Mouse (Mus musculus) limb, embryonic 11.5 days (tissue): ENCODE measurements around the gene Kri1. TPM values are rescaled to one million over a fixed set of nuclear protein-coding genes. Genes with fewer than 3 reads are reported as not detected.

Source experiments
- ATAC-seq: fragments of 200-750 bp; cut with Nextera tagmentation; 2 replicates; pipeline ENCODE4 v1.8.0; 2017; ENCODE audit warnings: low read depth; ENCODE audit not compliant: insufficient number of reproducible peaks, low FRiP score, low TSS enrichment
- DNase-seq: peaks from one replicate; pipeline ENCODE4 v3.0.0-alpha.2; 2015; ENCODE audit warnings: low spot score
- H3K27ac ChIP-seq: fragments of 300-500 bp; sonication (generic); replicated peaks from 2 replicates; pipeline ENCODE4 v1.5.1; 2014; ENCODE audit warnings: low read depth, mild to moderate bottlenecking, low read length
- H3K27me3 ChIP-seq: fragments of 300-500 bp; sonication (generic); 2 replicates; pipeline ENCODE4 v1.6.1; 2014; ENCODE audit warnings: mild to moderate bottlenecking, low read length, mixed read lengths; ENCODE audit not compliant: control insufficient read depth, insufficient read depth
- H3K36me3 ChIP-seq: fragments of 300-500 bp; sonication (generic); 2 replicates; pipeline ENCODE4 v1.6.1; 2014; ENCODE audit warnings: mild to moderate bottlenecking, low read length, moderate library complexity, mixed read lengths; ENCODE audit not compliant: control insufficient read depth, insufficient read depth
- H3K4me1 ChIP-seq: fragments of 300-500 bp; sonication (generic); 2 replicates; pipeline ENCODE4 v1.6.1; 2014; ENCODE audit warnings: low read length, mixed read lengths; ENCODE audit not compliant: control insufficient read depth, insufficient read depth
- H3K4me2 ChIP-seq: fragments of 300-500 bp; sonication (generic); 2 replicates; pipeline ENCODE4 v1.6.1; 2014; ENCODE audit warnings: low read depth, mild to moderate bottlenecking, moderate library complexity; ENCODE audit not compliant: severe bottlenecking
- H3K4me3 ChIP-seq: fragments of 300-500 bp; sonication (generic); 2 replicates; pipeline ENCODE4 v1.5.1; 2014; ENCODE audit warnings: low read depth, low read length
- H3K9ac ChIP-seq: fragments of 300-500 bp; sonication (generic); 2 replicates; pipeline ENCODE4 v1.6.1; 2014; ENCODE audit warnings: mild to moderate bottlenecking, low read length
- H3K9me3 ChIP-seq: fragments of 300-500 bp; sonication (generic); 2 replicates; pipeline ENCODE4 v1.6.1; 2016; ENCODE audit warnings: low read length; ENCODE audit not compliant: control insufficient read depth
- WGBS: fragments of 180-500 bp; shearing (Covaris S2); extraction: QIAGEN DNeasy Blood & Tissue Kit; methylation state at CpG from one replicate; pipeline ENCODE4 v1.1.7; 2014; 5-methylcytosine and 5-hydroxymethylcytosine counted together
- polyA plus RNA-seq: library from polyadenylated mRNA; unstranded; fragments of >200 nt; fragmentation: Nextera tagmentation; extraction: Ambion mirVana; gene quantifications from 2 replicates; pipeline ENCODE4 v1.2.1, GENCODE M21; 2014

The Kri1 gene
- polyA plus RNA-seq, 1 experiment from 2014 or later, result 14.1 TPM

DNA sequence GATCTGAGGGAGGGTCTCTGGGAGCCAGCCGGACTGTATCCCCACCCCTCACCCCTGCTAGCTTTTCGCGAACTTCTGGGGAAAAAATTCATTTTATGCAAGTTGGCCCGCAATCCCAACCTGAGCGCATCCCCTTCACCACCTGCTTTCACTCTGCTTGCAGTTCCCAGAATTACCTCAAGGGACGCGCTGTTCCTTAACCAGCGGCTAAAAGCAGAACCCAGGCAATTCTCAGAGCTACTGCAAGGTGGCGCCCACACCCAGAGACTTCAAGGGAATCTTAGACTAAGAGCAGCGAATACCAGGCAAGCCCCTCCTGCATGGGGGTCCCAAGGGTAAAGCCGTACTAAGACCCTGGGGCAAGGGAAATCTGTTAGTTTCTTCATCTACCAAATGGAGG is 46.4 kb downstream of the Kri1 start:
- no peak overlapping the region for H3K4me2 ChIP-seq
- no peak overlapping the region for H3K27ac ChIP-seq
- no peak overlapping the region for H3K4me3 ChIP-seq
- H3K9ac ChIP-seq, result no peak overlapping the region
- DNase-seq (peak; percentile 95), ATAC-seq (no peak)
- WGBS, result 5% methylated on average over 11 of the region's 11 CpGs
- no peaks in the 10 kb centered on the region for H3K36me3 ChIP-seq
- H3K27me3 ChIP-seq, result peaks cover 41% of the 10 kb centered on the region
- peaks cover 20% of the 10 kb centered on the region for H3K4me1 ChIP-seq
- no peaks in the 10 kb centered on the region for H3K9me3 ChIP-seq

DNA sequence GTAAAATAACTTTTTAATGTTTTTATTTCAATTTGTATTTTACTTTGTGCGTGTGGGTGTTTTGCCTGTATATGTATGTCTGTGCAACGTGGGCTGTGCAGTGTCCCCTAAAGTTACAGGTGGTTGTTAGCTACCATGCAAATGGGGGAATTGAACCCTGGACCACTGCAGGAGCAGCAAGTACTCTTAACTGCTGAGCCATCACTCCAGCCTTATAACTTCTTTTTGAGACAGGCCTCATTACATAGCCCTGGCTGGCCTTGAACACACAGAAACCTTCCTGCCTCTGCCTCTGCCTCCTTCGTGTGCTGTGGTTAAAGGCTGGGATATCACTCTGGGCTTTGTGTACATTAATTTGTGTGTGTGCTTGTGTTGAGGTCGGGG is 48.3 kb downstream of the Kri1 start:
- peaks cover 16% of the 10 kb centered on the region for H3K4me1 ChIP-seq
- H3K27me3 ChIP-seq, result peaks cover 22% of the 10 kb centered on the region
- no peak for DNase-seq
- H3K36me3 ChIP-seq, result no peaks in the 10 kb centered on the region
- no peaks in the 10 kb centered on the region for H3K9me3 ChIP-seq
- peak overlapping the region; percentile 92 for H3K4me3 ChIP-seq
- WGBS, result 37% methylated on average over 4 of the region's 4 CpGs
- peak overlapping the region; percentile 75 for H3K4me2 ChIP-seq
- H3K9ac ChIP-seq, result peak overlapping the region; percentile 97; the same call in 1 of the 2 replicates
- H3K27ac ChIP-seq, result no peak overlapping the region
- ATAC-seq, result no peak

DNA sequence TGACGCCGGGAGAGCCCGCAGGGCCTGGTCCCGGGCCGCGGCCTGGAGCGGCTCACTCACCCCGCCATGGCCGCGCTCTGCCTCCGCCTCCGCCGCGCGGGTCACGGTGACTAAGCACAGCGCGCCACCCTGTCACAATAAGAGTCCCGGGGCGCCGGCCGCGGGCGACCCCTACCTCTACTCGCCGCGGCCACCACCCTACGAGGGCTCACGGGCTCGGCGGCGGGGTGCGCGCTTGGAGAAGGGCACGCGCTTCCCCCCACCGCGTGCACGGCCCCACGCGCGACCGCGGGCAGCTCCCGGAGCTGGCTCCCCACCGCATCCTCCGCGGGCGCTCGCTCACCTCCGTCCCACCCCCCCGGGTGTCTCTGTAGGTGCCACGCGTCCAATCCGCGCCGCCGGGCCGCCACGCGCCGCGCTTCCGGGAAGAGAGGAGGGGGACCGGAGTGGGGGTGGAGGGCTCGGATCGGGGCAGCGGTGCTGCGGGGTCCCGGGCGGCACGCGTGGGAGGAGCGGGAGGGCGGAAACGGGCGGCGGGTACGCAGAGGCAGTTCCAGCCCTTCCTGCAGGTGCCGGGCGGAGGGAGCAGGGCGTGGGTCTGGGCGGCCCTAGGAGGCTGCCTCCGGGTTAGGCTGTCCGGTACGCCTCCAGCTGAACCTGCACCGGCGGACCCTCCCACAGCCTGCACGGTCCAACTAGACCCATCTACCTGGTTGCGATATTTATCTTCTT is 48.9 kb downstream of the Kri1 start, which contains the start of gene Keap1:
Gene Keap1 (minus strand): TSS at position 629 of the 732 bp plus-strand sequence.
- Histone ChIP-seq H3K27me3 (peaks cover 17% of the 10 kb centered on the region), H3K4me3 (peak within 1 kb of the TSS; percentile 92), H3K27ac (peak within 1 kb of the TSS; percentile 84), H3K4me2 (peak within 1 kb of the TSS; percentile 75), H3K9me3 (no peaks in the 10 kb centered on the region), H3K36me3 (no peaks in the 10 kb centered on the region), H3K4me1 (peaks cover 11% of the 10 kb centered on the region), H3K9ac (peak within 1 kb of the TSS; percentile 97)
- WGBS, result under 1% methylated on average over 78 of the region's 90 CpGs
- ATAC-seq, result peak; percentile 58
- DNase-seq, result peak; percentile 89

DNA sequence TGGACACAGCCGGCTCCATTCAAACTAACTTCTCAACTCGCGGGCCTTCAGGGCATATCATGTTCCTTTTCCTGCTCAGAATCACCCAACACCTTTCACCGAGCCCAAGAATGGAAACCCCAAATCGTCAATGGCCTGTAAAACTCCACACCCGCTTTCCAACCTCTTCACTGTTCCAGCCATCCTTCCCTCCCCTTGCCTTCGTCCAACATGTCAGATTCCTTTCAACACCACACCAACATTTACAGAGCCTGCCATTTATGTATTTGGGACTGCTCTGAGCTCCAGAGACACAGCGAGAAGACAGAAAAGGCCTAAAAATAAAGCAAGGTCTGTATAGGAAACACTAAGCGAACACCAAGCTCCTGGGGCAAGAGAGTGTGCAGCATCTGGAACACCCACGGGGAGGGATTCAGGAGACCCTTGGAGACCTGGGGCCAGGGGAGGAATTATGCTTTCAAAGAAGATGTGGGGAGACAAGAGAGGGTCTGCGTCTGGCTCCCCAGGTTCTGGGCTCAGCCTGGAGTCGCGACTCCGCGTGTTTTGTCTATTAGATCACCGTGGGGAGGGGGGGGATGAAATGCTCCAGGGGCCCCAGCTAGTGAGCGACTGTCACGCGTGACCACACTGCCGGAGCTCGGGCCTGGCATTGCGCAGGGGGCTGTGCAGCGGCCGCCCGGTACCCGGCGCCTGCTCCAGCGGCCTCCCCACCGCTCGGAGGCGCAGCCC is 49.6 kb downstream of the Kri1 start:
- Histone ChIP-seq H3K4me1 (peaks cover 10% of the 10 kb centered on the region), H3K36me3 (peaks cover 4% of the 10 kb centered on the region; the same call in 1 of the 2 replicates), H3K9ac (peak overlapping the region; percentile 97), H3K27ac (peak overlapping the region; percentile 84), H3K4me3 (peak overlapping the region; percentile 92), H3K9me3 (no peaks in the 10 kb centered on the region), H3K4me2 (peak overlapping the region; percentile 75), H3K27me3 (peaks cover 9% of the 10 kb centered on the region)
- 1% methylated on average over 31 of the region's 31 CpGs for WGBS
- ATAC-seq (0 out of 2 replicates have a peak, but pooled peaks have one; percentile 3), DNase-seq (peak; percentile 61)

DNA sequence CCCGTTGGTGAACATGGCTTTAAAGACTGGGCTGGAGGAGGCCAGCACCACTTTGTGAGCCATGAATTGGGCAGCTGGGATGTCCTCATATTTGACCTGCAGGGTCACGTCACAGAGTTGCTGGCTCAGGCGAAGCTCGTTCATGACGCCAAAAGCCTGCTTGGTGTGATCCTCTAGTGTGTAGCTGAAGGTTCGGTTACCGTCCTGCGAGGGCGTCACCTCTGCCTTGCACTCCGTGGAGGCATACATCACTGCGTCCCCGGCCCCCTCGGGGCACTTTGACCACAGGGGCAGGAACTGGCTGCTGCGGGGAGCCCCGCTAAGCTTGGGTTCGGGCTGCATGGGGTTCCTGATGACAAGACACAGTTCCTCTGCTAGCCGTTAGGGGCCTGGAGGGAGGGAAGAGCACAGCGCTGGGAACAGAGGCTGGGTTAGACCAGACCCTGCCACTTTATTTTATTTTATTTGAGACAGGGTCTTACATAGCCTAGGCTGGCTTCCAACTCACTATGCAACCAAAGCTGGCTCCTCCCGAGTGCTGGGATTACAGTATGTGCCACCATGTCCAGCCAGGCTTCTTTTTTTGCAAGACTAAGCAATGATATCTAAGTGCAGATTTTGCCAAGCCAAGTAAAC is 50.3 kb downstream of the Kri1 start:
- Histone ChIP-seq H3K9me3 (no peaks in the 10 kb centered on the region), H3K4me1 (peaks cover 10% of the 10 kb centered on the region), H3K36me3 (peaks cover 5% of the 10 kb centered on the region; the same call in 1 of the 2 replicates), H3K4me2 (peak overlapping the region; percentile 75), H3K27me3 (peaks cover 4% of the 10 kb centered on the region), H3K4me3 (peak overlapping the region; percentile 92), H3K9ac (peak overlapping the region; percentile 97), H3K27ac (peak overlapping the region; percentile 84; the same call in 1 of the 2 replicates)
- DNase-seq (peak; percentile 44), ATAC-seq (no peak)
- WGBS, result 22% methylated on average over 19 of the region's 19 CpGs

DNA sequence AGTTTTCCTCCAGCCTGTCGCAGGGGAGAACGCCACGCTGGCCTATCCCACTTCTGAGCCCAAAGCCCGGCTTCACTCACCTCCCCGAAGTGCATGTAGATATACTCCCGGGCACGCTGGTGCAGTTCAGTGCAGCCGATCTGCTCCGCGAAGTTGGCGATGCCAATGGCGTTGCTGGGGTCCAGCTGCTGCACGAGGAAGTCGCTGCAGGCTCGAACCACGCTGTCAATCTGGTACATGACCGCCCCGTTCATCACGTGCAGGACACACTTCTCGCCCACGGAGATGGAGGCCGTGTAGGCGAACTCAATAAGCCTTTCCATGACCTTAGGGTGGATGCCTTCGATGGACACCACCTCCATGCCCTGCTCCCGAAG is 50.8 kb downstream of the Kri1 start:
- H3K27ac ChIP-seq, result no peak overlapping the region
- H3K9me3 ChIP-seq, result no peaks in the 10 kb centered on the region
- peaks cover under 1% of the 10 kb centered on the region; the same call in 1 of the 2 replicates for H3K27me3 ChIP-seq
- ATAC-seq (no peak), DNase-seq (no peak)
- H3K4me3 ChIP-seq, result peak overlapping the region; percentile 92; the same call in 1 of the 2 replicates
- H3K4me1 ChIP-seq, result peaks cover 10% of the 10 kb centered on the region
- peak overlapping the region; percentile 75 for H3K4me2 ChIP-seq
- H3K36me3 ChIP-seq, result peaks cover 5% of the 10 kb centered on the region; the same call in 1 of the 2 replicates
- WGBS, result 84% methylated on average over 25 of the region's 25 CpGs
- H3K9ac ChIP-seq, result peak overlapping the region; percentile 97; the same call in 1 of the 2 replicates

DNA sequence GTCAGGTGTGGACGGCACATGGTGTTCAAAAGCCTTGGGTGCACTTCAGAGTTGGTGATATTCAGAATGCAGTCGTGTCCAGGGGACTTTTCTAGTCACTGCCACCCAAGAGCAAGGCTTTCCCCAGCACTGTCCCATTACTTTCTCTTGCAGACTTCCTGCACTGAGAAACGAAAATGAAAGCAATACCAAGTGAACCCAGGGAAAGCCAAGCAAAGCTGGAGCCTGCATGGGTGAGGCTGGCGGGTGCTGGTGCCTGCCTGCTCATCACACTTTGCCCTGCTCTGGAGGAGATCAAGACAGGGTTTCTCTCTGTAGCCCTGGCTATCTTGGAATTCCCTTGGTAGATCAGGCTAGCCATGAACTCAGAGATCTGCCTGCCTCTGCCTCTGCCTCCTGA is 52.4 kb downstream of the Kri1 start:
- Histone ChIP-seq H3K9ac (no peak overlapping the region), H3K36me3 (peaks cover 5% of the 10 kb centered on the region; the same call in 1 of the 2 replicates), H3K27ac (no peak overlapping the region), H3K4me3 (no peak overlapping the region), H3K4me2 (no peak overlapping the region), H3K4me1 (peaks cover 10% of the 10 kb centered on the region), H3K9me3 (no peaks in the 10 kb centered on the region), H3K27me3 (no peaks in the 10 kb centered on the region)
- 90% methylated on average over 4 of the region's 4 CpGs for WGBS
- ATAC-seq, result no peak
- DNase-seq, result no peak

DNA sequence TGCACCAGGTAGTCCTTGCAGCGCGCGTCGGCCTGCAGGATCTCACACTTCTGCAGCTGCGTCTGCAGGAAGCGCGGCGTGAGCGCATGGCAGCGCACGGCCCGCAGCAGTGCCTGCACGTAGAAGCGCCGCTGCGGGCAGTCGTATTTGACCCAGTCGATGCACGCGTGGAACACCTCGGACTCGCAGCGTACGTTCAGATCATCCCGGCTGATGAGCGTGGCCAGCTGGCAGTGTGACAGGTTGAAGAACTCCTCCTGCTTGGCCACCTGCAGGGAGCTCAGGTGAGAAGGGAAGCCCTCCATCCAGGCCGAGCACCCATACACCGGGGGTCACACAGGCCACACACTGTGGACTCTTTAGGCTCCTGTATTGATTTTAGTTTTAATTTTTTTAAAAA is 54.0 kb downstream of the Kri1 start:
- no peak overlapping the region for H3K27ac ChIP-seq
- H3K4me2 ChIP-seq, result no peak overlapping the region
- no peak overlapping the region for H3K9ac ChIP-seq
- no peaks in the 10 kb centered on the region for H3K9me3 ChIP-seq
- no peak for ATAC-seq
- H3K4me1 ChIP-seq, result peaks cover 10% of the 10 kb centered on the region
- peaks cover 8% of the 10 kb centered on the region; the same call in 1 of the 2 replicates for H3K36me3 ChIP-seq
- H3K27me3 ChIP-seq, result no peaks in the 10 kb centered on the region
- H3K4me3 ChIP-seq, result no peak overlapping the region
- WGBS, result 77% methylated on average over 28 of the region's 28 CpGs
- DNase-seq, result no peak
